Mouse (Mus musculus) neural tube, embryonic 15.5 days (tissue): Measurements from ENCODE around the gene Cd84. TPM values are rescaled to one million over a fixed set of nuclear protein-coding genes. Genes with fewer than 3 reads are reported as not detected.

Experiments used
- polyA plus RNA-seq: library from polyadenylated mRNA; unstranded; fragments of >200 nt; fragmentation: Nextera tagmentation; extraction: Ambion mirVana; gene quantifications from 2 replicates; pipeline ENCODE4 v1.2.1, GENCODE M21; 2015

Cd84 gene
- polyA plus RNA-seq, 1 experiment from 2014 or later: 1.4 TPM

Other genes starting within 250 kb of the Cd84 start
- gene Ly9, start 232.3 kb upstream of the Cd84 start, polyA plus RNA-seq: 0.13 and 1.3 TPM in 2 replicates
- 0.08 and 0.68 TPM in 2 replicates for gene Slamf7, start 186.7 kb upstream of the Cd84 start, polyA plus RNA-seq
- gene Cd48, start 157.7 kb upstream of the Cd84 start, polyA plus RNA-seq: 1.3 and 11.7 TPM in 2 replicates
- 0.12 and 0.84 TPM in 2 replicates for gene Slamf1, start 72.6 kb upstream of the Cd84 start, polyA plus RNA-seq
- gene Gm10521, start 56.0 kb downstream of the Cd84 start, polyA plus RNA-seq: not detected in 2 replicates
- gene Slamf6, start 77.8 kb downstream of the Cd84 start, polyA plus RNA-seq: 0.14 and 15.4 TPM in 2 replicates
- 37.3 and 40.1 TPM in 2 replicates for gene Vangl2, start 188.7 kb downstream of the Cd84 start, polyA plus RNA-seq
- gene Nhlh1, start 217.9 kb downstream of the Cd84 start, polyA plus RNA-seq: 2.2 and 2.6 TPM in 2 replicates
- 174 and 182 TPM in 2 replicates for gene Copa, start 242.8 kb downstream of the Cd84 start, polyA plus RNA-seq
- gene Ncstn, start 243.1 kb downstream of the Cd84 start, polyA plus RNA-seq: 100 and 109 TPM in 2 replicates